Mouse (Mus musculus): ENCODE results near the gene Nlgn1.

Gene Nlgn1

DNA sequence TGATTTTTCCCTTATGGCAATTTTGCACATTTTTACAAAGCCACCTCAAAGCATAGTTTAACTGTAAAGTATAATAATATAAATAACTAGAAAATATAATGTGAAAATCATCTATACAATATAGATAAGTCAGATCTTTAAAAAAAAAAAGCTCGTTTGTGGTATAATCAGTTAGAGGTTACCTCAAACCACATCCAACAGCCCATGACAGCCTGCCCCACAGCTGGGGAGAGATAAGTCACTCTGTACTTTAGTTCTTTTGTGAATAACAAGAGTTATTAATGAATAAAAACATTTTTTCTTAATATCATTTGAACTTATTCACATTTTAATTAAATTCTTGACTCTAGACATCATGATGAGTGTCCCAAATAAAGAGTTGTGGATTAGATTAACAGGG is 130.8 kb downstream of the Nlgn1 start:
- in situ Hi-C loops (cut with MboI, MseI) = no loop called here

DNA sequence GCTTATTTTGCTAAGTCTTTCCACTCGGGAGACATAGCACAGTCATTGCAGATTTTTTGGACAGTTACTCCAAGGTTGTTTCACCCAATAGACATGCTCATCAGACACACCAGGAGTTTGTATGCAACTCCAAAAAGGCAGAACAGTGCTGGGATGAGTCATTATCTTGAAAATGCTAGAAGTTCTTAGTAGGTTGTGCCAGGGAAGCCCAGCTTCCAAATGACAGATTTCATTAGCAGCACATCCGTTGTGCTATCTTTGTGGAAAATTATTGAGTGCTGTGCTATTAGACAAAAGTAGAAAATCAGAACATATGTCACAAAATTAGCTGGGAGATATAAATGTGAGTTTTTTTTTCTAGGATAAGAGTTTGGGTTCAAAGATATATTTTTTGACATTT is 137.3 kb downstream of the Nlgn1 start:
- in situ Hi-C loops (cut with MboI, MseI) = no loop called here

DNA sequence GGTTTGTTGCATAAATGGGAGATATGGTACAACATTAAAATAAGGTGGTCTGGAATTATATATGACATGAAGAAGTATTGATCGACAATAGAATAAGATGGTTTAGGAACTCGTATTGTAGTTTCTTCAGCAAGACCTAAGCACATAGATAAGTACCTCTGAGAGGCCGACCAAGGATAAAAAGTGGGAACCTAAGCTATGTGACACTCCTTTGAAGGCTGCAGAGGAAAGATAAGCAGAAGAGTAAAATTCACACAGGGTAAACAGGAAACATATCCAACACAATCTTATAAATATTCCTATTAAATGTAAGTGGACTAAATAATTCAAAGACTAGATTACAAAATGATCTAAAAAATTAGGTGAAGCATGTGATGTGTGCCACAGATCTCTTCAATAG is 151.2 kb downstream of the Nlgn1 start:
- in situ Hi-C loops (cut with MboI, MseI) = no loop called here

GRCm38 (mm10) chr3:26175371-26175770 is 156.9 kb downstream of the Nlgn1 start:
- in situ Hi-C loops (cut with MboI, MseI) = no loop called here

DNA sequence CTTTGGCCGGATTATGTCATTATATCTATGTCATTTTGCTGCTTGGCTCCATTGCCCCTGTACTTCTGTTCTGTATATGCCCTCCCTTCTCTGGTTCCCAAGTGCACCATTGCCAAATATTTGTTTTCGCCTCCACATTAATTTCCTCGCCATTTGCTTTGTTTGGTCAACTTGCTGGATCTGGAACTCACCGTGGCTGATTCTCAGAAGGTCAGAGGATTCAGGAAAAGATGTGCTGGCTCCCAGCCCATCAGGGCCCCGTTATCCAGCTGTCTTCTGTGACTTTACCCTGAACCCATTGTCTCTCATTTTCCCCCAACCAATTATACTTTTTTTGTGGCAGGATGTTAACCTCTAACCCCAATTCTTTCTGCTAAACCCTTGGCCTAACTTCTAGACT is 158.0 kb downstream of the Nlgn1 start:
- in situ Hi-C loops (cut with MboI, MseI) = no loop called here

DNA sequence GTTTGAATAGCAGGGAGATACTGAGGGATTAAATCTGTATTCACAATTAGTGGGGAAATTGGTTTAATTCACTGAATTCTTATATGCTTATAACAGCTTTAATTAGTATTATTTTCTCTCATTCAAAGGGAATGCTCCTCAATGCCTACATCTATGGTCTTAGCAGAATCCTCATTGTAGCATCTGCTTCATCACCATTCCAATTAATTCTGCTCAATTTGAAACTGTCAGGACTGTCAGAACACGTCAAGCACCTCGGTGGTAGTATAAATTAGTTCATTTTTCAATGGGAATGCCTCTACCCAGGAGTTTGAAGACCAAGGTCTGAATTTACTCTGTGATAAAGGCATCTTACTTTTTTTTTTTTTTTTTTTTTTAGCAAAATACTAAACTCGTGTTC is 158.6 kb downstream of the Nlgn1 start:
- in situ Hi-C loops (cut with MboI, MseI) = no loop called here

GRCm38 (mm10) chr3:26166711-26167110 is 165.5 kb downstream of the Nlgn1 start:
- in situ Hi-C loops (cut with MboI, MseI) = no loop called here

- in situ Hi-C loops (cut with MboI, MseI) = no loop called here
Observed at GRCm38 (mm10) chr3:26153782-26154181, 178.5 kb downstream of the Nlgn1 start.

GRCm38 (mm10) chr3:26153036-26153741 is 179.1 kb downstream of the Nlgn1 start:
- in situ Hi-C loops (cut with MboI, MseI) = no loop called here

- in situ Hi-C loops (cut with MboI, MseI) = no loop called here
Observed at GRCm38 (mm10) chr3:26152510-26153035, 179.7 kb downstream of the Nlgn1 start.

DNA sequence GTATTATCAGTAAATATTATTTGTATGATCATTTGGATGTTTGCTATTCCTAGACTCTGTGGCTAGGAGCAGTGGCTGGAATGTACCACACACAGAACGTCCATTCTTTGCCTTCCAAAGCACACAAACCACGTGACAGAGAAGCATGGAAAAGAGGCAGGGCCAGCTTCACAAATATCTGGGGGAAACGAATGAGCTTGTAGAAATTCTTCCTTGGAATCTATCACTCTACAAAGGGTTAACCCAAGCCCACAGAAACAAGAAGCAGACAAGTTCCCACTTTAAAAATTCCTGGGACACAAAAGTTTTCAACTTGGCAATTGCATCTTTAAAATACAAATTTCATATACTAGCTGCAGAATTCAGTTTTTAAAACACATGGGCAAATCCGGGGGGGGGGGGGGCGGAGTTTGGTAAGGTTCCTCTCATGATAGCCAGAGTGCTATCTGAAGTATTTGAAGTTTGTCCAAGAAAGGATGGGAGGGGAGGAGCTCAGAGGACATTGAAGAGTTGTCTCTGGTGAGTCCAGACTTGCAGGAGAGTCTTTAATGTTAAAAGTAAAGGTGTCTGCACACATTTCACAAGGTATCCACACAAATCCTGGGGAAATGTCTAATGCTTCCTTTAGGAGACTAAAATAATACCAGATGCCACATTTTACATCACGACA is 180.8 kb downstream of the Nlgn1 start:
- in situ Hi-C loops (cut with MboI, MseI) = no loop called here

- in situ Hi-C loops (cut with MboI, MseI) = no loop called here
Observed at GRCm38 (mm10) chr3:26146174-26146573, 186.1 kb downstream of the Nlgn1 start.

GRCm38 (mm10) chr3:26145441-26145840 is 186.8 kb downstream of the Nlgn1 start:
- in situ Hi-C loops (cut with MboI, MseI) = no loop called here

DNA sequence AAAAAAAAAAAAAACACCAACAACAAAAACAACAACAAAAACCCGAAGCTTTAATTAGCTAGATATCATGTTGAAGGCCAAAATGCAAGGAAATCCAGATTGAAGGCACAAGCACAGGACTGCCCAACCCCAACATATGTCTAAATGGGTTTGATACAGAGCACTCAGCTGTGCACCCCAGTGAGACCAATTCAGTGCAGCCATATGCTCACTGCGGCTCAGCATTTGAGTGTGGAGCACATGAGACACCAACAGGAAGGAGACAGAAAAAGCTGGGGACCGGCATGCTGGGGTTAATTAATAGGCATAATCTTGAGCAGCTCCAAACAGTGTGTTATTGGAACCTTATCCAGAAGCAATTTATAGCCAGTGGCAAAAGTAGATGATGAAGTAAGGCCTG is 190.7 kb downstream of the Nlgn1 start:
- in situ Hi-C loops (cut with MboI, MseI) = no loop called here

- in situ Hi-C loops (cut with MboI, MseI) = no loop called here
Observed at GRCm38 (mm10) chr3:26134839-26135651, 197.2 kb downstream of the Nlgn1 start.

DNA sequence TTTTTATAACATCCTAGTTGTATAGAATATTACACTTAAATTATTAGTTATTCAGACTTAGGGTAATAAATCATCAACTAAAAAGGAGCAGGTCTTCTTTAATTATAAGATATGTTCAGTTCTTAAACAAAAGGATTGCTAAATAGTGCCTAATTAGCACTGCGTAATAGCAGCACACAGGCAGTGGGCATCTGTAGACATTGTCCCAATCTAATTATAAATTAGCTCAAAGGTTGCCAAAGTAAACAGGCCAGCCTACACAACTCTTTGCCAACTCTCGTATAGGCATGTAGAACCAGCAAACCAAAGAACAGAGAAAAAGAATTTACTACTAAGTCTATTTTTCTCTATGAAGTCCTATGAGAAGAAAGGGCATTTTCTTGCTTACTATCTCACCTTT is 201.3 kb downstream of the Nlgn1 start:
- in situ Hi-C loops (cut with MboI, MseI) = no loop called here

DNA sequence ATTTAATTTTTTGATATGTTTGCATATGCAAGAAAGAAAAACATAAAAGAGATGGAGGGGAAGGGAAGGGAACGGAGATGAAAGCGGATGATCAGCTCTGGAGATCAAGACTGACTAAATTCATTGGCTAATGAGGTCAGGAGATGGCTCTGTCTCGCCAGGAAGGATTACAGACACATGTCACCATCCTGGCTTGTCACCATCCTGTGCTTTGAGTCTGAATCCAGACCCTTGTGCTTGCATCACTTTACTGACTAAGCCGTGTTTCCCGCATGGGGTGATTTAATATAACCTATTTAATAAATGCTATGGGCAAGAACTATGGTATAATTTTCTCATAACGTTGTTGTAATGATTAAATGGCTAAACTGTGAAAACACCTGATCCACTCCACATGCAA is 202.8 kb downstream of the Nlgn1 start:
- in situ Hi-C loops (cut with MboI, MseI) = no loop called here

GRCm38 (mm10) chr3:26117071-26117470 is 215.2 kb downstream of the Nlgn1 start:
- in situ Hi-C loops (cut with MboI, MseI) = no loop called here

GRCm38 (mm10) chr3:26106361-26106760 is 225.9 kb downstream of the Nlgn1 start:
- in situ Hi-C loops (cut with MboI, MseI) = no loop called here

GRCm38 (mm10) chr3:26105528-26105927 is 226.7 kb downstream of the Nlgn1 start:
- in situ Hi-C loops (cut with MboI, MseI) = no loop called here

DNA sequence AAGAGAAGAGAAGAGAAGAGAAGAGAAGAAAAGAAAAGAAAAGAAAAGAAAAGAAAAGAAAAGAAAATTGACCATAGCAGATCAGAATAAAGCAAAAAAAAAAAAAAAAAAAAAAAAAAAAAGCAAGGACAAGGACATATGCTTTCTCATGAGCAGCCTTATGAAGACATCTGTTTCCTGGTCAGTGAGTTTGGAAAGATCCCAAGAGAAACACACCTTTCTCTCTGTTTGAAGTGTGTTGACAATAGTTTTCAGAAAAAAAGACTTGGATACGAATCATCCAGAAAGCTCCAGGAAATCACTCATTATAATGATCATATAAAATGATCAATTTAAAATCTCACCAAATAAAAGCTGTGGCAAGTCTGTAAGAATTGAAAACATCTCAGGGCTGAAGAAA is 230.0 kb downstream of the Nlgn1 start:
- in situ Hi-C loops (cut with MboI, MseI) = no loop called here

GRCm38 (mm10) chr3:26095551-26095950 is 236.7 kb downstream of the Nlgn1 start:
- in situ Hi-C loops (cut with MboI, MseI) = no loop called here
